Mouse (Mus musculus) ES-E14 (cell line): ENCODE measurements at regions not wholly inside any gene's neighbourhood (a gene's known extent, or its start where the extent isn't known, plus 50 kb on each side); places are given as distances from the start of the nearest gene placed in this dataset.

Source experiments
- DNase-seq: peaks from one replicate; pipeline ENCODE4 v3.0.0-alpha.2; 2013; ENCODE audit warnings: low read depth, low spot score
- H3K27ac ChIP-seq: 2 replicates; pipeline ENCODE4 v1.5.1; 2012; ENCODE audit warnings: low read depth, mild to moderate bottlenecking, low read length, moderate library complexity, mixed read lengths; ENCODE audit not compliant: poor library complexity, insufficient read depth, severe bottlenecking
- H3K36me3 ChIP-seq: 2 replicates; pipeline ENCODE4 v1.6.1; 2012; ENCODE audit warnings: mild to moderate bottlenecking, low read length, moderate library complexity, mixed read lengths; ENCODE audit not compliant: control insufficient read depth, poor library complexity, insufficient read depth, severe bottlenecking
- H3K4me1 ChIP-seq, 2 experiments: fragments of 150-350 bp in 1 of 2; sonication (generic) in 1 of 2; 2 replicates each; pipeline ENCODE4 v1.6.1; 2012; ENCODE audit warnings: low read length in 2 of 2, mild to moderate bottlenecking in 1 of 2, mixed read lengths in 1 of 2; ENCODE audit not compliant: control insufficient read depth in 2 of 2, insufficient read depth in 2 of 2, poor library complexity in 1 of 2
- H3K4me3 ChIP-seq, 2 experiments: fragments of 150-350 bp in 1 of 2; sonication (generic) in 1 of 2; 2 replicates each; pipeline ENCODE4 v1.5.1; 2012; ENCODE audit warnings: low read length in 2 of 2, low read depth in 1 of 2, mild to moderate bottlenecking in 1 of 2, mixed read lengths in 1 of 2; ENCODE audit not compliant: insufficient read depth in 1 of 2, poor library complexity in 1 of 2, severe bottlenecking in 1 of 2
- H3K9ac ChIP-seq: 2 replicates; pipeline ENCODE4 v1.6.1; 2012; ENCODE audit warnings: low read depth, mild to moderate bottlenecking, low read length, mixed read lengths; ENCODE audit not compliant: poor library complexity, insufficient read depth, severe bottlenecking
- H3K9me3 ChIP-seq: fragments of 150-350 bp; sonication (generic); 2 replicates; pipeline ENCODE4 v1.6.1; 2012; ENCODE audit warnings: low read depth, mild to moderate bottlenecking, low read length; ENCODE audit not compliant: control insufficient read depth, insufficient read depth
- CHD2 ChIP-seq: IDR thresholded peaks from 2 replicates; pipeline ENCODE4 v1.6.1; 2014; ENCODE audit warnings: mild to moderate bottlenecking, low read depth, low read length, inconsistent platforms
- HCFC1 ChIP-seq: IDR thresholded peaks from 2 replicates; pipeline ENCODE4 v1.6.1; 2012; ENCODE audit warnings: low read length, inconsistent platforms, borderline replicate concordance; ENCODE audit not compliant: insufficient read depth
- MAFK ChIP-seq: IDR thresholded peaks from 2 replicates; pipeline ENCODE4 v1.6.1; 2014; ENCODE audit warnings: mild to moderate bottlenecking, low read depth, low read length, inconsistent platforms; ENCODE audit not compliant: insufficient read depth
- ZC3H11A ChIP-seq: IDR thresholded peaks from 2 replicates; pipeline ENCODE4 v1.6.1; 2012; ENCODE audit warnings: low read depth, mild to moderate bottlenecking, inconsistent platforms, low read length, borderline replicate concordance
- ZNF384 ChIP-seq: IDR thresholded peaks from 2 replicates; pipeline ENCODE4 v1.6.1; 2012; ENCODE audit warnings: low read depth, low read length, inconsistent platforms
- in situ Hi-C, 2 experiments: fragments of 600-800 bp; cut with MboI; formaldehyde crosslinking; loops; one replicate each; pipeline ENCODE4 v1.15.1; 2025; ENCODE audit warnings: low sequenced_read_pairs in 2 of 2, inconsistent platforms in 1 of 2; ENCODE audit not compliant: unreplicated experiment in 2 of 2

DNA sequence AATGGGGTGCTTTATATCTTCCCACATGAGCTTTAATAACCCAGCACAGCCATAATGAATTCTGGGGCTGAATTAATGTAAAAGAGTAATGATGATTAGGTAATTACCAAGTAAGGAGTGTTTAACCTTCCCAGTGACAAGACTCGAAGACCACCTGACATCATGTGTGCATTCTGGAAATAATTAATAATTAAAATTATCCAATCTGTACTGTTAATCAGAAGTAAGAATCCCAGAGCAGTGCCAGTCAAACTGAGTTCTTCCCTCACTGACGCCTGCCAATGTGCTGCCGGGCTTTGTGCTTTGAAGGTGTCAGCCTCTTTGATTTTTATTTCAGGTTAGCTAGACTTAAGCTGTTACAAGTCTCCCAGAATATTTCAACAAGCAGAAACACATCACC is 183.0 kb upstream of the Plxna2 start:
- no peak overlapping the region for H3K9ac ChIP-seq
- no peaks in the 10 kb centered on the region for H3K36me3 ChIP-seq
- H3K4me3 ChIP-seq = no peak overlapping the region
- H3K27ac ChIP-seq = no peak overlapping the region
- TF ChIP-seq ZC3H11A (no peak), HCFC1 (no peak), MAFK (no peak), CHD2 (no peak), ZNF384 (no peak)
- H3K4me1 ChIP-seq = no peaks in the 10 kb centered on the region
- in situ Hi-C loops = no loop called here
- no peak for DNase-seq
- no peaks in the 10 kb centered on the region for H3K9me3 ChIP-seq

DNA sequence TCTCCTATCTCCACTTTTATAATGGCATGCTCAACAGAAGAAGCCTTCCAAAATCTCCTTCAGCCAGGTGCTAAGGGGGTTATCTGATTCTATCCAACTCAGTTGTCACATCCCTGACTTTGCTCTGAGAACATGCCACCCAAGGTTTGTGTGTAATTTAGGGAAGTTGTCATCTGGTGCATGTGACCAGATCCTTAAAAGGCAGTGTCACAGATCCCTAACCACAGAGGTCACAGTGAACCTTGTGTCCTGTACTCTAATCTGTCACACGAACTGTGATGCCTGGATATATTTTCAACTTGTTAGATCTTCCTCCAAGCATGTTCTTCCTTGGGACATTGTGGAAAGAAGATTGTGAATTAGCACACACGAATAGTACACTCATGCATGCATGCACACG is 189.4 kb upstream of the Plxna2 start:
- Histone ChIP-seq H3K4me1 (no peaks in the 10 kb centered on the region), H3K27ac (no peak overlapping the region), H3K9me3 (no peaks in the 10 kb centered on the region), H3K36me3 (no peaks in the 10 kb centered on the region), H3K4me3 (no peak overlapping the region), H3K9ac (no peak overlapping the region)
- TF ChIP-seq CHD2 = no peak
- no peak for TF ChIP-seq MAFK
- no peak for TF ChIP-seq ZNF384
- TF ChIP-seq HCFC1 = no peak
- TF ChIP-seq ZC3H11A = no peak
- in situ Hi-C loops = no loop called here
- DNase-seq = no peak

DNA sequence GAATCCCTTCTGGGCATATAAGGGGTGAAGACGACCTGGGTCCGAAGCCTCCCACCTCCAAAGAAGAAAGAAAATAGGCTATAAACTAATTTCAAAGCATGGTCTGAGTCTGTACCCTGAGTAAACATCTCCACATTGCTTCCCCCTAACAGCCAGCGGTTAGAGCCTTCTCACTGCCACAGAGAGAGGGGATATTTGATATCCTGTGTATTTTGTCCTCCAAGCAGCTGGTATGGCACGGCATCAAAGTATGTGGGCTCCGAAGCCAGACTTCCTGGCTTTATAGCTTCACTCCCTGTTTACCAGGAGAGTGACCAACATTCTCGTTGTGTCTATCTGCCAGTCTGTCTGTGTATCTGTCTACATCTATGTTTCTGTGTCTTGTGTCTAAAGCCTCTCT is 191.7 kb upstream of the Plxna2 start:
- in situ Hi-C loops = no loop called here
- no peak for TF ChIP-seq ZC3H11A
- no peak for TF ChIP-seq CHD2
- TF ChIP-seq ZNF384 = no peak
- no peak for TF ChIP-seq HCFC1
- TF ChIP-seq MAFK = no peak
- Histone ChIP-seq H3K4me3 (no peak overlapping the region), H3K27ac (no peak overlapping the region), H3K9me3 (no peaks in the 10 kb centered on the region), H3K9ac (no peak overlapping the region), H3K36me3 (no peaks in the 10 kb centered on the region), H3K4me1 (no peaks in the 10 kb centered on the region)
- no peak for DNase-seq

DNA sequence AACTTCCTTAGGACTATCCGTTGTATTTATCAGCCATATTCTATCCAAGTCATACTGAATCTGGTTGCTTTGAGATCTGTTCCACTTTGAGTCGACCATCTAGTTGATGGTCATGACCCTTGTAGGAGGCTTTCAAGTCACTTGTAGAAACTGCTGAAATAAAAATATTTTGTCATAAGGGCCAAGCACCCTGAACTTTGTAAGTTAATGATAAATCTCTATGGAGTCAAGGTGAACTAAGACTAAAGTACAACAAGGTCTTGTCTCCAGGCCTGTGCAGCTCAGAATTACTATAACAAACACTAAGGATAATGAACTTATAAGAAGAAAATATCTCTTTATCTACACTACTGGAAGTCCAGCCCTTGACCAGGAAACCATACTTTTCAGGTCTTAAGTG is 193.8 kb upstream of the Plxna2 start:
- Histone ChIP-seq H3K36me3 (no peaks in the 10 kb centered on the region), H3K9me3 (no peaks in the 10 kb centered on the region), H3K4me3 (no peak overlapping the region), H3K27ac (no peak overlapping the region), H3K9ac (no peak overlapping the region), H3K4me1 (no peaks in the 10 kb centered on the region)
- DNase-seq = no peak
- no peak for TF ChIP-seq HCFC1
- in situ Hi-C loops = no loop called here

DNA sequence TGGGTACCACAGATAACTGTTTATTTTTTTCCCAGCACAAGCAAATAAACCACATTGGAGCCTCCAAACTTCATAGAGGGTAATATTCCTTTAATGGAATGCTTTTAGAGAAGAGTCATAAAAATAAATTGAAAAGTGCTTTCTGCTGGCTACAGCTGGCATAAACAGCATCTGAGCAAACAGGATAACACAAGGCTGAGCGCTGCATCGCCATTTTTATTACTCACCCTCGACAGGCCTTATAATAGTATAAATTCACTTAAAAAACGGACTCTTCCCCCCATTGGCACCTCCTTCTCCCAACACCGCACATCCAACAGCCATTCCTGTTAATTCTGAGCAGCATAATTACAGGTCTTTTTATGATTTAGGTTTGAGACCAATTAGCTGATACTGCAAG is 205.8 kb upstream of the Plxna2 start:
- no peaks in the 10 kb centered on the region for H3K36me3 ChIP-seq
- no peak overlapping the region for H3K9ac ChIP-seq
- H3K27ac ChIP-seq = no peak overlapping the region
- H3K4me1 ChIP-seq = no peaks in the 10 kb centered on the region
- no peak for DNase-seq
- TF ChIP-seq CHD2 (no peak), HCFC1 (no peak), MAFK (no peak), ZC3H11A (no peak), ZNF384 (no peak)
- no peaks in the 10 kb centered on the region for H3K9me3 ChIP-seq
- in situ Hi-C loops = no loop called here
- H3K4me3 ChIP-seq = no peak overlapping the region
